Comparison of ENCODE assay signal across 12 mouse cellular contexts in genomic region chr8:70122863-70123262, GRCm38 (mm10). TPM values are rescaled to one million over a fixed set of nuclear protein-coding genes. Genes with fewer than 3 reads are reported as not detected.
DNase-seq lines count a peak whose midpoint lies in the region; ATAC-seq and TF ChIP-seq lines count a peak whose summit lies in the region.
"Had no signal": no experiment of that assay in that cellular context is flagged by ENCODE, and none has a peak within 500 bp of the region (broad histone marks: within the 10 kb centered on the region; RNA-seq: fewer than 3 reads in every experiment).

No protein-coding gene starts in this region.

- H3K27me3 ChIP-seq in hindbrain, postnatal 0 days (ENCODE audit: insufficient read depth, low read length), result no peaks in the 10 kb centered on the region
- H3K27me3 ChIP-seq in hindbrain, embryonic 10.5 days (ENCODE audit: insufficient read depth, poor library complexity, severe bottlenecking), result peaks cover 42% of the 10 kb centered on the region
- no peaks in the 10 kb centered on the region; the same call in 1 of the 2 replicates for H3K27me3 ChIP-seq in thymus, adult 2 months (ENCODE audit: control insufficient read depth, insufficient read depth, low read length)
- H3K27me3 ChIP-seq in small intestine, adult 2 months (ENCODE audit: control insufficient read depth, insufficient read depth, low read length), result peaks cover 16% of the 10 kb centered on the region

- ATAC-seq in hindbrain, postnatal 0 days, result no peak

- 52% methylated on average over 2 of the region's 2 CpGs for WGBS in hindbrain, postnatal 0 days
- 65% methylated on average over 2 of the region's 2 CpGs for WGBS in hindbrain, embryonic 10.5 days
- 67% methylated on average over 2 of the region's 2 CpGs for WGBS in thymus, adult 2 months
- WGBS in small intestine, adult 2 months, result 51% methylated on average over 2 of the region's 2 CpGs

- peak; percentile 62 for TF ChIP-seq CTCF in hindbrain, postnatal 0 days (IDR thresholded peaks at IDR 0.05; ENCODE audit: low read depth)
- TF ChIP-seq CTCF in thymus, adult 2 months (IDR thresholded peaks at IDR 0.05; ENCODE audit: borderline replicate concordance, control insufficient read depth, extremely low read depth, insufficient read depth, low read length, poor library complexity), result no peak
- peak; percentile 49; the same call in 1 of the 2 replicates for TF ChIP-seq CTCF in brain, embryonic 14.5 days (IDR thresholded peaks at IDR 0.05; ENCODE audit: borderline replicate concordance, extremely low read depth, insufficient read depth, insufficient read length)
- peak; percentile 46; the same call in 1 of the 2 replicates for TF ChIP-seq CTCF in small intestine, adult 2 months (IDR thresholded peaks at IDR 0.05; ENCODE audit: extremely low read depth, insufficient read length, insufficient replicate concordance, low read depth, low read length)

- no peak for TF ChIP-seq POLR2A in thymus, adult 2 months (IDR thresholded peaks at IDR 0.05; ENCODE audit: control insufficient read depth, extremely low read depth, insufficient read depth, low read length, poor library complexity)
- TF ChIP-seq POLR2A in brain, embryonic 14.5 days (IDR thresholded peaks at IDR 0.05; ENCODE audit: borderline replicate concordance, extremely low read depth, insufficient read depth, insufficient read length, poor library complexity, severe bottlenecking), result no peak
- no peak for TF ChIP-seq POLR2A in small intestine, adult 2 months (IDR thresholded peaks at IDR 0.05; ENCODE audit: low read depth, low read length)

- H3K27ac ChIP-seq in hindbrain, postnatal 0 days, result no peak overlapping the region
- no peak overlapping the region for H3K27ac ChIP-seq in hindbrain, embryonic 10.5 days
- no peak overlapping the region for H3K27ac ChIP-seq in thymus, adult 2 months (ENCODE audit: control insufficient read depth, insufficient read depth, low read length)
- no peak overlapping the region for H3K27ac ChIP-seq in small intestine, adult 2 months (ENCODE audit: insufficient read depth, low read depth, low read length)

- H3K36me3 ChIP-seq in hindbrain, postnatal 0 days (ENCODE audit: insufficient read depth, low read length), result no peaks in the 10 kb centered on the region
- no peaks in the 10 kb centered on the region for H3K36me3 ChIP-seq in hindbrain, embryonic 10.5 days
- no peaks in the 10 kb centered on the region for H3K36me3 ChIP-seq in thymus, adult 2 months (ENCODE audit: control insufficient read depth, insufficient read depth, low read length)
- no peaks in the 10 kb centered on the region for H3K36me3 ChIP-seq in small intestine, adult 2 months (ENCODE audit: control insufficient read depth, insufficient read depth, low read length)
- H3K36me3 ChIP-seq: heart, embryonic 12.5 days had no signal

- H3K4me2 ChIP-seq in hindbrain, postnatal 0 days (ENCODE audit: low read depth, low read length), result no peak overlapping the region
- H3K4me2 ChIP-seq: heart, embryonic 12.5 days had no signal

- peaks cover 5% of the 10 kb centered on the region; the same call in 1 of the 2 replicates for H3K4me1 ChIP-seq in hindbrain, postnatal 0 days (ENCODE audit: insufficient read depth, low read length)
- H3K4me1 ChIP-seq in hindbrain, embryonic 10.5 days (replicated peaks), result peaks cover 34% of the 10 kb centered on the region
- H3K4me1 ChIP-seq in thymus, adult 2 months (replicated peaks; ENCODE audit: control insufficient read depth, insufficient read depth, low read length), result no peaks in the 10 kb centered on the region
- H3K4me1 ChIP-seq in small intestine, adult 2 months (ENCODE audit: control insufficient read depth, insufficient read depth, insufficient read length, low read length), result no peaks in the 10 kb centered on the region; the same call in 1 of the 2 replicates

- H3K4me3 ChIP-seq in hindbrain, postnatal 0 days (ENCODE audit: low read length), result no peak overlapping the region
- H3K4me3 ChIP-seq in hindbrain, embryonic 10.5 days, result no peak overlapping the region
- H3K4me3 ChIP-seq in thymus, adult 2 months (ENCODE audit: control insufficient read depth, insufficient read depth, low read length), result no peak overlapping the region
- H3K4me3 ChIP-seq in small intestine, adult 2 months (ENCODE audit: low read depth, low read length), result no peak overlapping the region
- H3K4me3 ChIP-seq: erythroblast, embryonic 14.5 days; heart, embryonic 12.5 days had no signal

- DNase-seq in hindbrain, postnatal 0 days (ENCODE audit: low spot score), result peak; percentile 28
- DNase-seq in hindbrain, embryonic 10.5 days (ENCODE audit: low spot score), result no peak
- DNase-seq in thymus, adult 2 months, result peak; percentile 24
- DNase-seq in thymus, postnatal 10 days (ENCODE audit: low spot score in 2 of 2), result no peak
- DNase-seq in brain, embryonic 14.5 days (ENCODE audit: low read depth), result no peak
- DNase-seq in Muller cell, postnatal 12 days (ENCODE audit: inconsistent ontology term), result no peak
- no peak for DNase-seq in urinary bladder, adult 2 months (ENCODE audit: low spot score)
- DNase-seq: kidney, postnatal 14 days; right cerebral cortex, postnatal 4 days had no signal

- no peak overlapping the region for H3K9ac ChIP-seq in hindbrain, postnatal 0 days (replicated peaks; ENCODE audit: low read length)
- H3K9ac ChIP-seq: heart, embryonic 12.5 days had no signal

- no peaks in the 10 kb centered on the region for H3K9me3 ChIP-seq in hindbrain, postnatal 0 days (ENCODE audit: low read length)
- H3K9me3 ChIP-seq in hindbrain, embryonic 10.5 days, result no peaks in the 10 kb centered on the region
- H3K9me3 ChIP-seq: heart, embryonic 12.5 days had no signal

RNA-seq across cellular contexts. Expression of gene Ncan, which starts 2.2 kb away (rescaled TPM):
- 429 and 473 TPM in 2 replicates for total RNA-seq in hindbrain, postnatal 0 days (2014; rRNA removed)
- 155 and 183 TPM in 2 replicates for polyA plus RNA-seq in hindbrain, postnatal 0 days (2015; fragmentation: Nextera tagmentation; extraction: Ambion mirVana)
- polyA plus RNA-seq in hindbrain, embryonic 10.5 days (2016; fragmentation: Nextera tagmentation; extraction: Ambion mirVana), result 20.2 and 67.1 TPM in 2 replicates
- polyA plus RNA-seq in thymus, adult 2 months (2012; rRNA removed), result 0.05 and 0.08 TPM in 2 replicates
- polyA plus RNA-seq in brain, embryonic 14.5 days (2012; rRNA removed), result 69.8 and 144 TPM in 2 replicates
- 0.04 TPM in 1 of 2 replicates, not detected in the other for polyA plus RNA-seq in small intestine, adult 2 months (2012; rRNA removed)
- polyA plus RNA-seq in urinary bladder, adult 2 months (2012; rRNA removed), result 0.12 and 0.18 TPM in 2 replicates
- polyA plus RNA-seq: erythroblast, embryonic 14.5 days had no signal

RNA-seq across cellular contexts. Expression of gene Nr2c2ap, which starts 8.3 kb away (rescaled TPM):
- 6.1 and 9.4 TPM in 2 replicates for total RNA-seq in hindbrain, postnatal 0 days (2014; rRNA removed)
- 48.5 and 50.2 TPM in 2 replicates for polyA plus RNA-seq in hindbrain, postnatal 0 days (2015; fragmentation: Nextera tagmentation; extraction: Ambion mirVana)
- polyA plus RNA-seq in hindbrain, embryonic 10.5 days (2016; fragmentation: Nextera tagmentation; extraction: Ambion mirVana), result 37.0 and 38.0 TPM in 2 replicates
- 20.7 and 26.9 TPM in 2 replicates for polyA plus RNA-seq in thymus, adult 2 months (2012; rRNA removed)
- polyA plus RNA-seq in brain, embryonic 14.5 days (2012; rRNA removed), result 17.5 and 24.0 TPM in 2 replicates
- polyA plus RNA-seq in small intestine, adult 2 months (2012; rRNA removed), result 4.9 and 9.2 TPM in 2 replicates
- polyA plus RNA-seq in urinary bladder, adult 2 months (2012; rRNA removed), result 18.0 and 25.1 TPM in 2 replicates

RNA-seq across cellular contexts. Expression of gene Rfxank, which starts 16.1 kb away (rescaled TPM):
- total RNA-seq in hindbrain, postnatal 0 days (2014; rRNA removed), result 13.8 and 20.5 TPM in 2 replicates
- 8.4 and 9.7 TPM in 2 replicates for polyA plus RNA-seq in hindbrain, postnatal 0 days (2015; fragmentation: Nextera tagmentation; extraction: Ambion mirVana)
- polyA plus RNA-seq in hindbrain, embryonic 10.5 days (2016; fragmentation: Nextera tagmentation; extraction: Ambion mirVana), result 19.5 and 20.6 TPM in 2 replicates
- polyA plus RNA-seq in thymus, adult 2 months (2012; rRNA removed), result 49.7 and 58.2 TPM in 2 replicates
- 19.1 and 20.0 TPM in 2 replicates for polyA plus RNA-seq in brain, embryonic 14.5 days (2012; rRNA removed)
- 23.9 and 44.9 TPM in 2 replicates for polyA plus RNA-seq in small intestine, adult 2 months (2012; rRNA removed)
- polyA plus RNA-seq in urinary bladder, adult 2 months (2012; rRNA removed), result 14.8 and 17.3 TPM in 2 replicates

RNA-seq across cellular contexts. Expression of gene Borcs8, which starts 16.4 kb away (rescaled TPM):
- total RNA-seq in hindbrain, postnatal 0 days (2014; rRNA removed), result 71.4 and 74.0 TPM in 2 replicates
- polyA plus RNA-seq in hindbrain, postnatal 0 days (2015; fragmentation: Nextera tagmentation; extraction: Ambion mirVana), result 47.5 and 55.0 TPM in 2 replicates
- polyA plus RNA-seq in hindbrain, embryonic 10.5 days (2016; fragmentation: Nextera tagmentation; extraction: Ambion mirVana), result 46.9 and 48.3 TPM in 2 replicates
- polyA plus RNA-seq in thymus, adult 2 months (2012; rRNA removed), result 174 and 178 TPM in 2 replicates
- 93.3 and 126 TPM in 2 replicates for polyA plus RNA-seq in brain, embryonic 14.5 days (2012; rRNA removed)
- polyA plus RNA-seq in small intestine, adult 2 months (2012; rRNA removed), result 43.3 and 83.7 TPM in 2 replicates
- polyA plus RNA-seq in urinary bladder, adult 2 months (2012; rRNA removed), result 73.8 and 74.1 TPM in 2 replicates

RNA-seq across cellular contexts. Expression of gene Mef2b, which starts 16.6 kb away (rescaled TPM):
- 0.40 and 0.52 TPM in 2 replicates for total RNA-seq in hindbrain, postnatal 0 days (2014; rRNA removed)
- 0.90 and 1.1 TPM in 2 replicates for polyA plus RNA-seq in hindbrain, postnatal 0 days (2015; fragmentation: Nextera tagmentation; extraction: Ambion mirVana)
- polyA plus RNA-seq in hindbrain, embryonic 10.5 days (2016; fragmentation: Nextera tagmentation; extraction: Ambion mirVana), result 0.58 and 0.76 TPM in 2 replicates
- 3.5 and 3.6 TPM in 2 replicates for polyA plus RNA-seq in thymus, adult 2 months (2012; rRNA removed)
- 0.22 and 0.33 TPM in 2 replicates for polyA plus RNA-seq in brain, embryonic 14.5 days (2012; rRNA removed)
- 1.6 and 5.3 TPM in 2 replicates for polyA plus RNA-seq in small intestine, adult 2 months (2012; rRNA removed)
- 0.29 and 0.35 TPM in 2 replicates for polyA plus RNA-seq in urinary bladder, adult 2 months (2012; rRNA removed)
- polyA plus RNA-seq: heart, embryonic 12.5 days had no signal

Comparison
In these comparisons a context has a peak if more than half of its experiments do, and no peak if none do; other contexts are left out.
1. DNase-seq: peak in hindbrain, postnatal 0 days (single experiment) and thymus, adult 2 months (single experiment); none in hindbrain, embryonic 10.5 days (single experiment), thymus, postnatal 10 days (0 of 2), brain, embryonic 14.5 days (single experiment), Muller cell, postnatal 12 days (single experiment) and urinary bladder, adult 2 months (single experiment).
2. RNA of gene Ncan, which starts 2.2 kb away (polyA plus RNA-seq): 155 to 183 TPM in hindbrain, postnatal 0 days, 69.8 to 144 TPM in brain, embryonic 14.5 days and 20.2 to 67.1 TPM in hindbrain, embryonic 10.5 days; 0.12 to 0.18 TPM in urinary bladder, adult 2 months, 0.05 to 0.08 TPM in thymus, adult 2 months and 0.04 TPM in small intestine, adult 2 months; every median in the first group is over 10 times any median in the second.